Mouse (Mus musculus) liver, embryonic 12.5 days (tissue): ENCODE data around the gene Olfr1357. TPM values are rescaled to one million over a fixed set of nuclear protein-coding genes. Genes with fewer than 3 reads are reported as not detected.
"Not testable (repeated sequence)": the region's sequence is repeated elsewhere in the genome, so short reads cannot be mapped to it uniquely, and the experiment has no call there.

Experiments
- ATAC-seq: fragments of 200-750 bp; cut with Nextera tagmentation; 2 replicates; pipeline ENCODE4 v1.8.0; 2017; ENCODE audit warnings: moderate number of reproducible peaks, mild to moderate bottlenecking, moderate library complexity
- H3K27ac ChIP-seq: fragments of 300-500 bp; sonication (generic); 2 replicates; pipeline ENCODE4 v1.5.1; 2016; ENCODE audit warnings: mild to moderate bottlenecking
- H3K27me3 ChIP-seq: fragments of 300-500 bp; sonication (generic); replicated peaks from 2 replicates; pipeline ENCODE4 v1.6.1; 2016; ENCODE audit warnings: mild to moderate bottlenecking, moderate library complexity
- H3K36me3 ChIP-seq: fragments of 300-500 bp; sonication (generic); 2 replicates; pipeline ENCODE4 v1.6.1; 2016; ENCODE audit warnings: mild to moderate bottlenecking, moderate library complexity
- H3K4me1 ChIP-seq: fragments of 300-500 bp; sonication (generic); 2 replicates; pipeline ENCODE4 v1.6.1; 2016
- H3K4me2 ChIP-seq: fragments of 300-500 bp; sonication (generic); 2 replicates; pipeline ENCODE4 v1.6.1; 2016; ENCODE audit warnings: mild to moderate bottlenecking, moderate library complexity
- H3K4me3 ChIP-seq: fragments of 300-500 bp; sonication (generic); 2 replicates; pipeline ENCODE4 v1.5.1; 2016; ENCODE audit warnings: mild to moderate bottlenecking, moderate library complexity
- H3K9ac ChIP-seq: fragments of 300-500 bp; sonication (generic); 2 replicates; pipeline ENCODE4 v1.6.1; 2016; ENCODE audit warnings: mild to moderate bottlenecking, moderate library complexity
- H3K9me3 ChIP-seq: fragments of 300-500 bp; sonication (generic); replicated peaks from 2 replicates; pipeline ENCODE4 v1.6.1; 2016; ENCODE audit warnings: mild to moderate bottlenecking, moderate library complexity
- WGBS: fragments of 180-500 bp; shearing (Covaris S2); methylation state at CpG from one replicate; pipeline ENCODE4 v1.1.7; 2016; ENCODE audit not compliant: insufficient replicate concordance; 5-methylcytosine and 5-hydroxymethylcytosine counted together
- polyA plus RNA-seq: library from polyadenylated mRNA; unstranded; fragments of >200 nt; fragmentation: Nextera tagmentation; extraction: Ambion mirVana; gene quantifications from 2 replicates; pipeline ENCODE4 v1.2.1, GENCODE M21; 2016

The Olfr1357 gene
- not detected in 2 replicates for polyA plus RNA-seq

- Histone ChIP-seq H3K27ac (no peak within 1 kb of the TSS), H3K9me3 (no peaks in the 10 kb centered on the region)
- 69% methylated on average over 1 of the region's 1 CpGs for WGBS
Observed at GRCm38 (mm10) chr10:78617974-78618373, at the start of gene Olfr1357. Gene Olfr1357, minus strand, starts transcription at chr10:78618074.

GRCm38 (mm10) chr10:78666696-78667095 is 48.8 kb upstream of the Olfr1357 start:
- not testable (repeated sequence) for H3K4me2 ChIP-seq, H3K27me3 ChIP-seq, H3K9me3 ChIP-seq, H3K36me3 ChIP-seq, H3K27ac ChIP-seq, H3K9ac ChIP-seq, H3K4me3 ChIP-seq, H3K4me1 ChIP-seq, ATAC-seq
- 83% methylated on average over 10 of the region's 10 CpGs for WGBS

More at GRCm38 (mm10) chr10:78617974-78618373, at the start of gene Olfr1357:
- no peaks in the 10 kb centered on the region for H3K4me1 ChIP-seq
- H3K4me2 ChIP-seq, result no peak within 1 kb of the TSS
- no peak within 1 kb of the TSS for H3K4me3 ChIP-seq
- no peaks in the 10 kb centered on the region for H3K36me3 ChIP-seq
- ATAC-seq, result no peak
- H3K9ac ChIP-seq, result no peak within 1 kb of the TSS
- no peaks in the 10 kb centered on the region for H3K27me3 ChIP-seq

DNA sequence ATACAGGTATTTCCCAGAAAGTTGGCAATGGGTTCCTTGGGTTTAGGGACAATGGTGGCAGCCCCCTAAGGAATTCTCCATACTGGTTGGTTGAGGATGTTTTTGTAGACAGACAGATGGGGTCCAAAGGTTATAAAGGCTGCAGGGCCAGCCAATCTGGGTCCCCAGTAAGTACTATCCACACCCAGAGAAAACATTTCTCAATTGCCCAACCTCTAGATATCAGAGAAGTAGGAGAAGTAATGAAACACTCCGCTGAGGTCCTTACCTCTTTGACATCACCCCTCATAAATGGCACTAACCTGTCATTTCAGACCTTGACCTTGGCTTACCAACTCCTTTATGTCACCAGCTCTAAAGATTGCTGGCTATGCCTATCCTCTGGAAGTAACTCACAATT is 46.7 kb upstream of the Olfr1357 start:
- 71% methylated on average over 1 of the region's 1 CpGs for WGBS
- Histone ChIP-seq H3K9me3 (0 out of 2 replicates have a peak, but pooled peaks cover 4% of the 10 kb centered on the region), H3K4me1 (no peaks in the 10 kb centered on the region), H3K4me2 (no peak overlapping the region), H3K27me3 (no peaks in the 10 kb centered on the region), H3K4me3 (no peak overlapping the region), H3K9ac (no peak overlapping the region), H3K36me3 (no peaks in the 10 kb centered on the region), H3K27ac (no peak overlapping the region)
- ATAC-seq, result no peak

- Histone ChIP-seq H3K27me3 (no peaks in the 10 kb centered on the region), H3K4me2 (no peak overlapping the region), H3K4me3 (no peak overlapping the region), H3K9ac (no peak overlapping the region), H3K27ac (no peak overlapping the region), H3K9me3 (no peaks in the 10 kb centered on the region), H3K36me3 (no peaks in the 10 kb centered on the region), H3K4me1 (no peaks in the 10 kb centered on the region)
- 64% methylated on average over 1 of the region's 1 CpGs for WGBS
- ATAC-seq, result no peak
Observed at GRCm38 (mm10) chr10:78661198-78661597, 43.3 kb upstream of the Olfr1357 start.

DNA sequence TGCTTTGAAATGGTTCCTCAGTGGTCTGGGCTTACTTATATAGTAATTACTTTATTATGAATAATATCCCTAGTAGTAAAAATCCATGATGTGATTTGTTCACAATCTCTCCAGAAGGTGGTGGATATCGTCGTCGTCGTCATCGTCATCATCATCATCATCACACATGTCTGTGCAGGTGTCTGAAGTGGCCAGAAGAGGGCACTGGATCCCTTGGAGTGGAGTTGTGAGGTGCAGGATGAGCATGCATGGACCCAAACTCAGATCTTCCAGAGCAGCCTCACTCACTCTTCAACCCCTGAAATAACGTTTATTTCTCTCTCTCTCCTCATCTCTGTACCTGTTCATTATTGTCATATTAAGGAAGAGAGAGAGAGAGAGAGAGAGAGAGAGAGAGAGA is 14.4 kb upstream of the Olfr1357 start:
- Histone ChIP-seq H3K9ac (no peak overlapping the region), H3K36me3 (no peaks in the 10 kb centered on the region), H3K9me3 (no peaks in the 10 kb centered on the region), H3K4me2 (no peak overlapping the region), H3K4me3 (no peak overlapping the region), H3K27ac (no peak overlapping the region), H3K4me1 (no peaks in the 10 kb centered on the region), H3K27me3 (no peaks in the 10 kb centered on the region)
- ATAC-seq, result no peak
- 19% methylated on average over 6 of the region's 6 CpGs for WGBS

- no peak overlapping the region for H3K4me3 ChIP-seq
Observed at GRCm38 (mm10) chr10:78630194-78630593, 12.3 kb upstream of the Olfr1357 start.

DNA sequence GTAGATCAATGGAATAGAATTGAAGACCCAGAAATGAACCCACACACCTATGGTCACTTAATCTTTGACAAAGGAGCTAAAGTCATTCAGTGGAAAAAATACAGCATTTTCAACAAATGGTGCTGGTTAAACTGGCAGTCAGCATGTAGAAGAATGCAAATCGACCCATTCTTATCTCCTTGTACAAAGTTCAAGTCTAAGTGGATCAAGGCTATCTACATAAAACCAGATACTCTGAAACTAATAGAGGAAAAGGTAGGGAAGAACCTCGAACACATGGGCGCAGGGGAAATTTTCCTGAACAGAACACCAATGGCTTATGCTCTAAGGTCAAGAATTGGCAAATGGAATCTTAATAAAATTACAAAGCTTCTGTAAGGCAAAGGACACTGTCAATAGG is 5.3 kb upstream of the Olfr1357 start:
- not testable (repeated sequence) for H3K36me3 ChIP-seq, H3K4me3 ChIP-seq, H3K4me1 ChIP-seq, H3K9me3 ChIP-seq, H3K9ac ChIP-seq, H3K4me2 ChIP-seq, ATAC-seq, H3K27me3 ChIP-seq, H3K27ac ChIP-seq
- WGBS, result 55% methylated on average over 3 of the region's 3 CpGs

More at GRCm38 (mm10) chr10:78630194-78630593, 12.3 kb upstream of the Olfr1357 start:
- H3K9me3 ChIP-seq, result no peaks in the 10 kb centered on the region
- H3K9ac ChIP-seq, result no peak overlapping the region
- H3K4me1 ChIP-seq, result no peaks in the 10 kb centered on the region
- H3K4me2 ChIP-seq, result no peak overlapping the region
- H3K27me3 ChIP-seq, result no peaks in the 10 kb centered on the region
- H3K27ac ChIP-seq, result no peak overlapping the region
- ATAC-seq, result no peak
- no peaks in the 10 kb centered on the region for H3K36me3 ChIP-seq
- 57% methylated on average over 4 of the region's 4 CpGs for WGBS

GRCm38 (mm10) chr10:78607602-78608001 is 10.3 kb downstream of the Olfr1357 start:
- Histone ChIP-seq H3K27ac (no peak overlapping the region), H3K4me1 (no peaks in the 10 kb centered on the region), H3K4me3 (no peak overlapping the region), H3K9me3 (no peaks in the 10 kb centered on the region), H3K9ac (no peak overlapping the region), H3K36me3 (no peaks in the 10 kb centered on the region), H3K27me3 (peaks cover 5% of the 10 kb centered on the region; the same call in 1 of the 2 replicates), H3K4me2 (no peak overlapping the region)
- ATAC-seq, result no peak
- 42% methylated on average over 3 of the region's 3 CpGs for WGBS

DNA sequence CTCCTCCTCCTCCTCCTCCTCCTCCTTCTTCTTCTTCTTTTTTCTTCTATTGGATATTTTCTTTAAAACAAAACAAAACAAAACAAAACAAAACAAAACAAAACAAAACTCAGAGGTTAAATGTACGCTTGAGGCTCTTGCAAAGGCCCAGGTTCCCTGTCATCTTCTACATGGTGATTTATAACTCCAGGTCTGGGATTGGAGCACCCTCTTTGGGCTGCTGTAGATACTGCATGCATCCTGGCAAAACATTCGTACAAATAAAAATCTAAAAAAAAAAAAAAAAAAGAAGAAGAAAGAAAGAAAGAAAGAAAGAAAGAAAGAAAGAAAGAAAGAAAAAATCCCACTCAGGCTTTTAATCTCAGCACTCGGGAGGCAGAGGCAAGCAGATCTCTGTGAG is 12.8 kb downstream of the Olfr1357 start:
- ATAC-seq, result no peak
- Histone ChIP-seq H3K4me1 (no peaks in the 10 kb centered on the region), H3K36me3 (no peaks in the 10 kb centered on the region), H3K4me3 (no peak overlapping the region), H3K27ac (no peak overlapping the region), H3K27me3 (peaks cover 5% of the 10 kb centered on the region; the same call in 1 of the 2 replicates), H3K9ac (no peak overlapping the region), H3K9me3 (no peaks in the 10 kb centered on the region), H3K4me2 (no peak overlapping the region)
- 33% methylated on average over 3 of the region's 3 CpGs for WGBS

- H3K4me2 ChIP-seq, result no peak overlapping the region
- no peaks in the 10 kb centered on the region for H3K9me3 ChIP-seq
- no peak overlapping the region for H3K9ac ChIP-seq
- H3K27ac ChIP-seq, result no peak overlapping the region
- H3K36me3 ChIP-seq, result no peaks in the 10 kb centered on the region
- H3K4me3 ChIP-seq, result no peak overlapping the region
- 62% methylated on average over 5 of the region's 5 CpGs for WGBS
- no peak for ATAC-seq
- peaks cover 30% of the 10 kb centered on the region; the same call in 1 of the 2 replicates for H3K27me3 ChIP-seq
- H3K4me1 ChIP-seq, result no peaks in the 10 kb centered on the region
Observed at GRCm38 (mm10) chr10:78599865-78600264, 18.0 kb downstream of the Olfr1357 start.

DNA sequence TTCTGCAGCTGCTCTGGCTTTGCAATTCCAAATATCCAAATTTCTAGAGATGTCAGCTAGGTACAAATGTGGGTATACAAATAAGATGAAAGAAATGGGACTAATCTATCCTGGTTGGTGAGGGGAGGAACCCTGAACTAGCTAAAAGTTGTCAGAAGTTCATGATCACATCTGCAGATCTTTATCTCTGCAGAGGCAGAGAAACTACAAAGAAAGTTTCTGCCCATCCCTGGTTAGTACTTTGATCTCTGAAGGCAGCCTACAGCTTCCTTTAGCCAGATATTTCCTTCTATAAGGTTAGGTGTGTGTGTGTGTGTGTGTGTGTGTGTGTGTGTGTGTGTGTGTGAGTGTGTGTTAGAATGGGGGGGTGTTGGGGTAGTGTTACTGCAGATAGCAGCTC is 23.3 kb downstream of the Olfr1357 start:
- Histone ChIP-seq H3K9me3 (no peaks in the 10 kb centered on the region), H3K27ac (no peak overlapping the region), H3K36me3 (peaks cover 4% of the 10 kb centered on the region; the same call in 1 of the 2 replicates), H3K9ac (no peak overlapping the region), H3K27me3 (peaks cover 81% of the 10 kb centered on the region), H3K4me1 (0 out of 2 replicates have a peak, but pooled peaks cover 3% of the 10 kb centered on the region), H3K4me3 (no peak overlapping the region), H3K4me2 (no peak overlapping the region)
- no peak for ATAC-seq

GRCm38 (mm10) chr10:78594157-78594556 is 23.7 kb downstream of the Olfr1357 start:
- Histone ChIP-seq H3K27ac (no peak overlapping the region), H3K9ac (no peak overlapping the region), H3K4me1 (0 out of 2 replicates have a peak, but pooled peaks cover 3% of the 10 kb centered on the region), H3K9me3 (no peaks in the 10 kb centered on the region), H3K27me3 (peaks cover 85% of the 10 kb centered on the region), H3K4me3 (no peak overlapping the region), H3K4me2 (no peak overlapping the region), H3K36me3 (peaks cover 8% of the 10 kb centered on the region)
- 57% methylated on average over 6 of the region's 6 CpGs for WGBS
- ATAC-seq, result no peak

- Histone ChIP-seq H3K9ac (no peak overlapping the region), H3K4me2 (no peak overlapping the region), H3K9me3 (no peaks in the 10 kb centered on the region), H3K4me3 (no peak overlapping the region), H3K27me3 (peaks cover 85% of the 10 kb centered on the region), H3K27ac (no peak overlapping the region), H3K36me3 (peaks cover 12% of the 10 kb centered on the region), H3K4me1 (0 out of 2 replicates have a peak, but pooled peaks cover 3% of the 10 kb centered on the region)
- no peak for ATAC-seq
- WGBS, result 76% methylated on average over 5 of the region's 5 CpGs
Observed at GRCm38 (mm10) chr10:78593736-78594135, 24.1 kb downstream of the Olfr1357 start.
